Mouse (Mus musculus): ENCODE measurements around the gene Usp24.
A peak's percentile ranks its signal among the peaks of the same experiment; 100 is the strongest.
"Not testable (repeated sequence)": the region's sequence is repeated elsewhere in the genome, so short reads cannot be mapped to it uniquely, and the experiment has no call there.

The Usp24 gene

GRCm38 (mm10) chr4:106318208-106318607 is 2.2 kb downstream of the Usp24 start:
- no peak for DNase-seq (ENCODE audit: low spot score)

- DNase-seq (ENCODE audit: low spot score), result no peak
Observed at GRCm38 (mm10) chr4:106318976-106319375, 3.0 kb downstream of the Usp24 start.

DNA sequence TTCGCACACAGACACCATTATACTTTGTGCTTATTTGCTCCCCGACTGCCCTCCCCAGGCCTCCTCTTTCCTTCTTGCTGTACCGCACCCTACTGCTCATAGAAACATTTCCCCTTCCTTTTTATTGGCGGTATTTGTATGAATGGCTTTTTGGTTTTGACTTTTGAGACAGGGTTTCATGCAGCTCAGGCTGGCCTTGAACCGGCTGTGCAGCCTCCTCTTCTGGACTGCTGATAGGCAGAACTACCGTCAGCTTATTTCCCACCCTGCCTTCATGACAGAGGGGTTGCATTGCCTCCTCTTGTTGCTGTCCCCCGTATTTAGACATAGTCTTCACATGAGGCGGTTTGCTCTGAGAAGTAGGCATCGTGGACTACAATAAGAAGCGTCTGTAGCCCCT is 6.8 kb downstream of the Usp24 start:
- DNase-seq (ENCODE audit: low spot score), result no peak

- no peak for DNase-seq (ENCODE audit: low spot score)
Observed at GRCm38 (mm10) chr4:106323318-106323717, 7.3 kb downstream of the Usp24 start.

- DNase-seq (ENCODE audit: low spot score), result no peak
Observed at GRCm38 (mm10) chr4:106327436-106327835, 11.4 kb downstream of the Usp24 start.

GRCm38 (mm10) chr4:106328704-106329103 is 12.7 kb downstream of the Usp24 start:
- no peak for DNase-seq (ENCODE audit: low spot score)

DNA sequence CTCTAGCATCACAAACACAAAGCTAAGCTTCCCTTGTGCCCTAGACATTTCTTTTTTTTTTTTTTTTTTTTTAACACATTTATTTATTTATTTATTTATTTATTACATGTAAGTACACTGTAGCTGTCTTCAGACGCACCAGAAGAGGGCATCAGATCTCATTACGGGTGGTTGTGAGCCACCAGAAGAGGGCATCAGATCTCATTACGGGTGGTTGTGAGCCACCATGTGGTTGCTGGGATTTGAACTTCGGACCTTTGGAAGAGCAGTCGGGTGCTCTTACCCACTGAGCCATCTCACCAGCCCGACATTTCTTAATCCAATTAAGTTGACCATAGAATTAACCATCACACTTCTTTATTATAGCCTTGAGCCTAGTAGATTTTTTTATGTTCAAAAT is 13.2 kb downstream of the Usp24 start:
- DNase-seq (ENCODE audit: low spot score), result not testable (repeated sequence)

DNA sequence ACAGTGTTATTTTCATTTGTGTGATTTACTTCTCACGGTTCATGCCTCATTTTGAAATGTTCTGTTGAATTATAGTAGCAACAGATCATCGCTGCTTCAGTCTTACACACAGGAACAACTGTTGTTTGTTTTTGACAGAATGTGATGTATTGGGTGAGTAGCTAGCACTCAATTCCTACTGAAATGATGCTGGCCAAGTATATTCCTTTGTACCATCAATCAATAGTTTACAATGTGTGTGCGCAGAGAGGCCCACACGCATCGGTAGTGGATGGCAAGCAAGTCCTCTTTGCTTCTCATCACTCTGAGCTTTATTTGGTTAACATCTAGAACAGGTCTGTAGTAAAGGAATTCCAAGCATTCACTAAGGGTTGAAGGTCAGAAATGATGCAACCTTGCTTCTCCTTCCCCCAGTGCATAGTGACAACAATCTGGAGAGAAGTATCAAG is 14.4 kb downstream of the Usp24 start:
- no peak for DNase-seq (ENCODE audit: low spot score)

- DNase-seq (ENCODE audit: low spot score), result no peak
Observed at GRCm38 (mm10) chr4:106333071-106333470, 17.1 kb downstream of the Usp24 start.

DNA sequence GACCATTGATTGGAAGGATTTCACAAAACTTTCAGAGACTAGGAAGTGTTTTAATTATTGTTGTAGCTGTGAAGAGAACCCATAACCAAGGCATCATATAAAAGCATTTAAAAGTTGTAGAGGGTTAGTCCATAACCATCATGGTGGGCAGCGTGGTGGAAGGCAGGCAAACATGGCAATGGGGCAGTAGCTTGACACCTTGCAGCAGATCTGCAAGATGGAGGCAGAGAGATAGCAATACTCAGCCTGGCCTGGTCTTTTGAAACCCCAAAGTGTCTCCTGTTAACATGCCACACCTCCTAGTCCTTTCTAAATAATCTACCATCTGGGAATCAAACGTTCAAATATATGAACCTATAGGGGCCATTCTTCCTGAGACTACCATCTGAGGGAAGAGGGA is 17.6 kb downstream of the Usp24 start:
- DNase-seq (ENCODE audit: low spot score), result no peak

DNA sequence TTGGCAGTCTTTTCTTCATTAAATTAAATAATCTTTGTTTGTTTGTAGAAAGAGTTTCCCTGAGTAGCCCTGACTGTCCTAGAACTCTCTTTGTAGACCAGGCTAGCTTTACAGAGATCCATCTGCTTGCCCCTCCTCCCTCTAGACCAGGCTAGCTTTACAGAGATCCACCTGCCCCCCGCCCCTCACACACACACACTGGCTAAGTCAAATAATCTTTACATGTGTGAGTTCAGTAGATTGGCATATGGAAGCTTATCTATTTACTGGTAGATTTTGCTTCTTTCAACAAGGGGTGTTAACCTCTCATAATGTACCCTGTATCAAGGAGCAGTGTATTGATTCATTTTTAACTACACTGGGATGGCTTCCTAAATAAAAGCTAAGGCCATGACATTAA is 19.8 kb downstream of the Usp24 start:
- DNase-seq (ENCODE audit: low spot score), result no peak

DNA sequence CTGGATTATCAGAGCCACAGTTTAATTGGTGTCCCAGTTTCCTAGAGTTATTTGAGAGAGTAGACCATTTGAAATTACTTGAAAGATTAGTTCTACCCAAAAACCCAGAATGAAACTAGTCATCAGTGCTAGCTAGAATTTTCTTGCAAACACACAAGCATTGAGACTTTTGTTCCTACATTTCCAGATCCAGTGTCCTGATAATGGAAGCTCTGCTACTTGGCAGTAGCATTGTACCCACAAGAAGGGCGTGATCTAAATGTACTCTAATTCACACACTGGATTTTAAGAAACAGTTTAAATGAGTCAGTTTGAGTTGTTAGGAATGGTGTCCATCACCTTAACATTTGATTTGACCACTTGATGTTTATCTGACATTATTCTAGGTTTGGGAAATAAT is 31.7 kb downstream of the Usp24 start:
- no peak for DNase-seq (ENCODE audit: low spot score)

DNA sequence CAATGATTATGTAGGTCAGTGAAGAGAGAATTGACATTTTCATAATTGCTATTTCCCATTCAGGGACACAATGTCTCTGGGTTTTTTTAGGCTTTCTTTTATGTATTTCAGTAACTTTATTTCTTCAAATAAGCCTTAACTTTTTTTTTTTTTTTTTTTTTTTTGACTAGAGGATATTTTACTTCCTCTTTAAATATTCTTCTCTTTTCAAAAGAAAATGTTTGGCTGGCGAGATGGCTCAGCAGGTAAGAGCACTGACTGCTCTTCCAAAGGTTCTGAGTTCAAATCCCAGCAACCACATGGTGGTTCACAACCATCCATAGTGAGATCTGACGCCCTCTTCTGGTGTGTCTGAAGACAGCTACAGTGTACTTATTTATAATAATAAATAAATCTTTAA is 39.0 kb downstream of the Usp24 start:
- DNase-seq (ENCODE audit: low spot score), result not testable (repeated sequence)

DNA sequence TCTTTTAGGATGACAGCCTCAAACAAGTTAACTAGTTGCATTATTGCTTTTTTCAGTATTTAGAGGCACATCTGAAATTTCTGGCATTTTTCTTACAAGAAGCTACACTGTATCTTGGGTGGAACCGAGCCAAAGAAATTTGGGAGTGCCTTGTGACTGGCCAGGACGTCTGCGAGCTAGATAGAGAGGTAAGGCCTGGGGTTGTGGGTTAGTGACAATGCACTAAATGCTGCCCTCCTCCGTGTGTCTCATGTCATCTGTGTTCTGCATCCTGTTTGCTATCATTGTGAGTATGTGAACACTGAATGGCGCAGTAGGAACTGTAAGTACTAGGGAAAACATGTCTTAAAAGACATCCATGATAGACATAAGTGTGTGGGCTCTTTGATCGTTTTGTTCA is 54.0 kb downstream of the Usp24 start:
- DNase-seq (ENCODE audit: low spot score), result no peak

GRCm38 (mm10) chr4:106375857-106376256 is 59.8 kb downstream of the Usp24 start:
- peak; percentile 93 for DNase-seq (ENCODE audit: low spot score)

DNA sequence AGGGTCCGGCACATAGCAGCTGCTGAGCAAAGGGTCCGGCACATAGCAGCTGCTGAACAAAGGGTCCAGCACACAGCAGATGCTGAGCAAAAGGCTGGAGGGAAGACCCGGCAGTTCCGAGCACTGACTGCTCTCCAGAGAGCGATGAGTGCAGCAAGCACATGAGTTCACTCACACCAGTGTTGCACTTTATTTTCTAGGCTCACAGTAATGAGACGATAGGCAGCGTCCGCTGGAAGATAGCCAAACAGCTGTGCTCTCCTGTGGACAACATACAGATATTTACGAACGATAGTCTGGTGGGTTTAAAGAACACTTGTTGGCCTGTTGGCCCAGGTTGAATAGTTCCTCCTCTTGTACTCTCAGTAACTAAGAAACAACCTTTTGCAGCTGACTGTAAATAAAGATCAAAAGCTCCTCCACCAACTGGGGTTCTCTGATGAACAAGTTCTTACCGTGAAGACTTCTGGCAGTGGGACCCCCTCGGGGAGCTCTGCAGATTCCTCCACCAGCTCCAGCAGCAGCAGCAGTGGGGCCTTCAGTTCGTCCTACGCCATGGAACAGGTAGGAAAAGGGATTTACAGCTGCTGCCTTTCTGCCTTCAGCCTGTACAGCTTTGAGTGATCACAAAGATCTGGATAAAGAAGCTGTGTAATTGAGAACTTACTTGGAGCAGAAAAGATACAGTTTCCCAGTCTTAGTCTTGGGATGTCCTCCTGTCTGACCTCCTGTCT is 63.0 kb downstream of the Usp24 start:
- DNase-seq (ENCODE audit: low spot score), result no peak

DNA sequence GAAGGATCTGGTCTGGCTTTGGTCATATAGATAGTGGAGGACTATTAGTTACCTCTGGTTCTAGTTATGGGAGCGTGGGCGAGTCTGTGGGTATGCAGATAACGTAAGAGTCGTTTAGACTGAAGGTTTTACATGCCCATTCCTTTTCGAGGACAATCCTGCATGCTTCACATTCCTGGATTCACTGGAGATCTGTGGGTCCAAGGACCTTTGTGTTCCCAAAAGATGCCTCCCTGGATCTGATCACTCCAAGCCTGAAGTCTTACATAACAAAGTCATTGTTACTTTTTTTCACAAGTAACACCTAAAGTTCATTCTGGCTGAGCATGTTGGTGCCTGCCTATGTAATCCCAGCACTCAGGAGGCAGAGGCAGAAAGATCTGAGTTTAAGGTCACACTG is 65.1 kb downstream of the Usp24 start:
- DNase-seq (ENCODE audit: low spot score), result no peak

- no peak for DNase-seq (ENCODE audit: low spot score)
Observed at GRCm38 (mm10) chr4:106389908-106390307, 73.9 kb downstream of the Usp24 start.

DNA sequence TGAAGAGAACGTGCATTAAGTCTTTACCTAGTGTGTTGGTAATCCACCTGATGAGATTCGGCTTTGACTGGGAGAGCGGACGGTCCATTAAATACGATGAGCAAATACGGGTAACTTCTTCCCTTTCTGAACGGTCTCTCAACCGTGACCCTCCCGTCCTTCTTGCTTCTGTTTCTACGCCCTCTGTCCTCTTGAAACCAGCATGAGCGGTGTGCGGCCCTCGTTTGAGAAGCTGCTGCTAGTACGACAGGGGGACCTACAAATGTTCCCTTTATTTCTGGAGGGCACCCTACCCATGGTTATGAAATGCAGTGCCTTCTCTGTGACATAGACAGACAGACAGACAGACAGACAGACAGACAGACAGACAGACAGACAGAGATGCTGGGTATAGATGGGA is 93.6 kb downstream of the Usp24 start:
- no peak for DNase-seq (ENCODE audit: low spot score)

DNA sequence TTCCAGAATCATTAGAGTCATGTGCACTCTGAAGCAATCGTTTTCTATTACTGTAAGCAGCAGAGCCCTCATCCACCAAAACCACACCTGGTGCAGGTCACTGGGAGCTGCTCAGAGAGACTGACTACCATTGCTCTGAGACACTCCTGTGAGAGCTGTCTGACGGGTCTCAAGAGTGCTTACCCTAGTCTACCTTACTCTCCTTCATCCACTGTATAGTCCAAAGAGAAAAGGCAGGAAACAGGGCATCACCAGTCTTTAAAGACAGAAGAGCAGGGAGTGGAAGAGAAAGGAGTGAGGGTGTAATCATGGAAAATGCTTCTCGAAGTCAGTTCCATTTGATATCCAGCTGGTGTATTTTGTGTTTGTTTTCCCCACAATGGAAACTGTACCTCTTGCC is 103.2 kb downstream of the Usp24 start:
- no peak for DNase-seq (ENCODE audit: low spot score)

DNA sequence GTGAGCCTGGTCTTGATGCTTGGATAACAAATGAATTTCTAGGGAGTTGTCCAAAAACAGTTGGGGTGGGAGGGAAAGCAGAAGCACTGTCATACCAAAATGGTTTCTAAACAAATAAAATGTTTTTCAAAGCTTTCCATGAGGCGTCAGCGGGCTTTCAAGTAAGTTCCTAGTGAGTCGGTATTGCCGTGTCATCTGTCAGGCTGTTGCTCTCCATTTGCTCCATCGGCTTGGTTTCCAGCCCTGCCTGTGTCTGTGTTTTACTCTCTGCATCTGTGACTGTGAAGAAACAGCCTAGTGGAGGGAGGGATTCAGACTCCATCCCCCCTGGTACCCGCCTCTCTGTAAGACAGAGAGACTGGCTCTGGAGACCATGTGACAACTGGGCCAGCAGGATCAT is 103.8 kb downstream of the Usp24 start:
- no peak for DNase-seq (ENCODE audit: low spot score)

DNA sequence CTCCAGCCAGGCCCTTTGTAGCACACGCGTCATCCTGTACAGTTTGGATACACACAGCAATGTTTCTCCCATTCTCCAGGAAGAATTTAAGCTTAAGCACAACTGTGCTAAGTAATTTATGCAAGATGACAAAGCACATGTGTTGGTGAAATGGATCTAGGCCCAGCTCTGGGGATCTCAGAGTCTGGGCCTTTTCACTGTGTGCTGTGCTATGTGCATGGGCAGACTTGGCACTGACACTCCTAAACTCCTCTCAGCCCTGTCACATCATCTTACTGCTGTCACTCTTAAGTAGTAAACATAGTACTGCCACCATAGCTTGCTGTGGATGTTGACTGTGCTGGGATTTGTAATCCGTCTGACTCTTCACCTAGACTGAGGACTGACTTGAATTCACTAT is 106.6 kb downstream of the Usp24 start:
- DNase-seq (ENCODE audit: low spot score), result no peak

GRCm38 (mm10) chr4:106424560-106424959 is 108.5 kb downstream of the Usp24 start:
- DNase-seq (ENCODE audit: low spot score), result no peak

- peak; percentile 5 for DNase-seq (ENCODE audit: low spot score)
Observed at GRCm38 (mm10) chr4:106426286-106426685, 110.3 kb downstream of the Usp24 start.

All from retina, embryonic 14.5 days (tissue).